Mouse (Mus musculus): Measurements from ENCODE around the gene Edil3.

- TF ChIP-seq CTCF (IDR thresholded peaks at IDR 0.05; ENCODE audit: low read depth) (no peak), EP300 (optimal IDR thresholded peaks at IDR 0.05) (no peak)
Measured at GRCm38 (mm10) chr13:89189051-89189450, 367.8 kb downstream of the Edil3 start.
